18 mouse cellular contexts compared by ENCODE assay signal in genomic region chr10:93856095-93856494, GRCm38 (mm10). TPM values are rescaled to one million over a fixed set of nuclear protein-coding genes. Genes with fewer than 3 reads are reported as not detected.
"Had no signal": no experiment of that assay in that cellular context is flagged by ENCODE, and none has a peak within 500 bp of the region (broad histone marks: within the 10 kb centered on the region; RNA-seq: fewer than 3 reads in every experiment).

No protein-coding gene starts in this region.

- H3K27me3 ChIP-seq: neural tube, embryonic 13.5 days; neural tube, embryonic 15.5 days; stomach, embryonic 15.5 days had no signal

- H3K4me3 ChIP-seq: neural tube, embryonic 13.5 days; neural tube, embryonic 15.5 days; stomach, embryonic 15.5 days had no signal

- H3K36me3 ChIP-seq: stomach, embryonic 15.5 days had no signal

- H3K4me2 ChIP-seq: neural tube, embryonic 13.5 days; neural tube, embryonic 15.5 days; stomach, embryonic 15.5 days had no signal

- H3K9me3 ChIP-seq: neural tube, embryonic 13.5 days; neural tube, embryonic 15.5 days; stomach, embryonic 15.5 days had no signal

- H3K9ac ChIP-seq: neural tube, embryonic 13.5 days; neural tube, embryonic 15.5 days; stomach, embryonic 15.5 days had no signal

- H3K27ac ChIP-seq: neural tube, embryonic 13.5 days; neural tube, embryonic 15.5 days; stomach, embryonic 15.5 days; stomach, postnatal 0 days had no signal

- DNase-seq: retina, postnatal 1 day; right cerebral cortex, adult 18-20 months; right cerebral cortex, postnatal 14 days; right cerebral cortex, postnatal 25 days; right cerebral cortex, postnatal 4 days; spleen, adult 18-20 months; thymus, adult 18-20 months; thymus, adult 2 months; thymus, postnatal 14 days; thymus, postnatal 25 days; thymus, postnatal 36 days; thymus, postnatal 4 days had no signal

- H3K4me1 ChIP-seq: neural tube, embryonic 13.5 days; neural tube, embryonic 15.5 days; stomach, embryonic 15.5 days had no signal

RNA-seq across cellular contexts. Expression of gene Usp44, which starts 24.7 kb away (rescaled TPM):
- polyA plus RNA-seq: spleen, adult 2 months; stomach, postnatal 0 days; urinary bladder, adult 2 months had no signal
